Mouse (Mus musculus) lung, postnatal 0 days (tissue): ENCODE measurements at regions not wholly inside any gene's neighbourhood (a gene's known extent, or its start where the extent isn't known, plus 50 kb on each side); places are given as distances from the start of the nearest gene placed in this dataset.

Experiments
- ATAC-seq: fragments of 200-750 bp; cut with Nextera tagmentation; 2 replicates; pipeline ENCODE4 v1.8.0; 2017; ENCODE audit warnings: moderate library complexity
- DNase-seq: peaks from one replicate; pipeline ENCODE4 v3.0.0-alpha.2; 2016; ENCODE audit warnings: low spot score
- H3K27ac ChIP-seq: fragments of 300-500 bp; sonication (generic); 2 replicates; pipeline ENCODE4 v1.5.1; 2014; ENCODE audit warnings: antibody characterized with exemption, mild to moderate bottlenecking, low read length, mixed read lengths
- H3K27me3 ChIP-seq: fragments of 300-500 bp; sonication (generic); replicated peaks from 2 replicates; pipeline ENCODE4 v1.6.1; 2014; ENCODE audit warnings: low read length, mixed read lengths; ENCODE audit not compliant: insufficient read depth
- H3K36me3 ChIP-seq: fragments of 300-500 bp; sonication (generic); 2 replicates; pipeline ENCODE4 v1.6.1; 2014; ENCODE audit warnings: low read length, mixed read lengths; ENCODE audit not compliant: insufficient read depth
- H3K4me1 ChIP-seq: fragments of 300-500 bp; sonication (generic); 2 replicates; pipeline ENCODE4 v1.6.1; 2014; ENCODE audit warnings: antibody characterized with exemption, low read depth, low read length, mixed read lengths; ENCODE audit not compliant: insufficient read depth
- H3K4me2 ChIP-seq: fragments of 300-500 bp; sonication (generic); replicated peaks from 2 replicates; pipeline ENCODE4 v1.6.1; 2014; ENCODE audit warnings: low read depth, mild to moderate bottlenecking, low read length, moderate library complexity, mixed read lengths
- H3K4me3 ChIP-seq: fragments of 300-500 bp; sonication (generic); 2 replicates; pipeline ENCODE4 v1.5.1; 2014; ENCODE audit warnings: low read depth, low read length
- H3K9ac ChIP-seq: fragments of 300-500 bp; sonication (generic); replicated peaks from 2 replicates; pipeline ENCODE4 v1.6.1; 2014; ENCODE audit warnings: low read depth, mild to moderate bottlenecking
- H3K9me3 ChIP-seq: fragments of 300-500 bp; sonication (generic); 2 replicates; pipeline ENCODE4 v1.6.1; 2016; ENCODE audit warnings: low read length, mixed read lengths
- CTCF ChIP-seq: IDR thresholded peaks from 2 replicates; pipeline ENCODE4 v1.5.1; 2016; ENCODE audit warnings: antibody characterized with exemption, mild to moderate bottlenecking
- EP300 ChIP-seq: IDR thresholded peaks from 2 replicates; pipeline ENCODE4 v1.6.1; 2016; ENCODE audit warnings: antibody characterized with exemption, mild to moderate bottlenecking, control low read depth
- WGBS: fragments of 180-500 bp; shearing (Covaris S2); extraction: QIAGEN DNeasy Blood & Tissue Kit; methylation state at CpG from one replicate; pipeline ENCODE4 v1.1.7; 2014; 5-methylcytosine and 5-hydroxymethylcytosine counted together

DNA sequence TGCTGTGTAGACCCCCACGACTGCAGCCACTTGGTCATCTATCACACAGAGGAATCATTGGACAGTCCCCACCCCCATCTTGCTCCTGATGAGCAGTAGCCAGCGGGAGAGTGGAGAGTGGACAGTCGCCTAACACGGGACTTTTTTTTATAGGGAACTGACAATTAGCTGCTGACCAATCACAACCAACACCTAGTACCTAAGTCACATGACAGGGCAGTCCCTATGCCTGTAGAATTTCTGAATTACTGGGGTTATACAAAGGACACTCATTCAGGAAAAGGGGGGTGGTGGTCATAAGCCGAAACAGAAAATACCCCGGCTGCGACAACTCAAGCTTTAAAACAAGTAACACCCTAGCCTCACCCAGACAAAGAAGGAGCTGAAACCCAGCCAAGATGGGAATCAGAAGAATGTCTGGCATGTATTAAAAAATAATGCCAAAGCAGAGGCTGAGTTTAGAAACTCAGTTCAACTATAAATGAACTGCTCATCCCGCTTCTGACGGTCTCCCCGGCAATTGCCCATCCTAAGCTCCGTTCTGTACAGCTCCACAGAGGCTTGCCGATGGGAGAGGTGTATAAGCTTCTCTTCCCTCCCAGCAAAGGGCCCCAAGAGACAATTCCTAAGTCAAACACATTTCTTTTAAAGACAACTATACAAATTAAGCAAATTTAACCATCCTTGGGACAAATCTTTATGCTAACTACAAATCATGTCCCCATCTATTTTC lies 313.8 kb downstream of the Tex13c3 start:
- Histone ChIP-seq H3K27ac (peak overlapping the region; percentile 69), H3K9me3 (no peaks in the 10 kb centered on the region), H3K27me3 (no peaks in the 10 kb centered on the region), H3K9ac (peak overlapping the region; percentile 9; the same call in 1 of the 2 replicates), H3K4me2 (peak overlapping the region; percentile 54), H3K36me3 (no peaks in the 10 kb centered on the region), H3K4me3 (peak overlapping the region; percentile 31), H3K4me1 (no peaks in the 10 kb centered on the region)
- DNase-seq (peak; percentile 62), ATAC-seq (peak; percentile 74)
- 30% methylated on average over 12 of the region's 12 CpGs for WGBS
- TF ChIP-seq CTCF, result no peak
- TF ChIP-seq EP300, result 0 out of 2 replicates have a peak, but pooled peaks have one; percentile 24

DNA sequence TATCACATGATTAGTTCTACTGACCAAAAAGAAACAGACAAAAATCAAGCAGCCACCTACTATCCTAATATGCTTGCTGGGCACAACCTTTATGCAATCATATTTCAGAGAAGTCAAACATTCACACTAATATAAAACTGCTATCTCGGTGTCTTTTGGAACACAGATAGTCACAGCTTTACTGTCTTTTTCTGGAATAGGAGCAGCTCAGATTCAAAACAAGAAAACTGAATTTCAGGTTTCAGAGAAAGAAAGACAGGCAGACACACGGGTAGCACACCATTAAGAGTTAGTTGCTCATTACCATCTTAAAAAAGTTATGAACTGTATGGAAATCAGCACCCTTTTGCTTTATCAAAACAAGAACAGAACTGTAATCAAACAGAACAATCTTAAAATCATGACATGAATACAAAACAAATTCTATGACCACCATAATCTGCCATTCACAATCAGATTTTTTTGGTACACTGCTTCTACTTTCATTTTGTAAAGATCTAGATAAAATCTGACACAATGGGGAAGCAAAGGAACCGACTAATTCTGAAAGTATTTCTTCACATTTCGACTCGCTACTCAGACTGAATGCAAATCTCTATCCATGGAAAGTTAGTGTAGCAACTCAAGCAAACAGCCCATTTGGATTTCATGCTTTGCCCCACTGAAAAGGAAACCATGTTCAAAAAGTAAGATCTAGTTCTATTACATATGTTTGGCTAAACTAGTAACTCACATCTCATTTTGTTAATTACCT lies 315.1 kb downstream of the Tex13c3 start:
- H3K9me3 ChIP-seq, result no peaks in the 10 kb centered on the region
- WGBS, result 40% methylated on average over 5 of the region's 5 CpGs
- DNase-seq, result no peak
- no peaks in the 10 kb centered on the region for H3K36me3 ChIP-seq
- peak overlapping the region; percentile 31 for H3K4me3 ChIP-seq
- peak overlapping the region; percentile 54 for H3K4me2 ChIP-seq
- ATAC-seq, result no peak
- H3K9ac ChIP-seq, result peak overlapping the region; percentile 9
- no peak for TF ChIP-seq CTCF
- TF ChIP-seq EP300, result no peak
- H3K4me1 ChIP-seq, result no peaks in the 10 kb centered on the region
- no peaks in the 10 kb centered on the region for H3K27me3 ChIP-seq
- peak overlapping the region; percentile 69 for H3K27ac ChIP-seq

DNA sequence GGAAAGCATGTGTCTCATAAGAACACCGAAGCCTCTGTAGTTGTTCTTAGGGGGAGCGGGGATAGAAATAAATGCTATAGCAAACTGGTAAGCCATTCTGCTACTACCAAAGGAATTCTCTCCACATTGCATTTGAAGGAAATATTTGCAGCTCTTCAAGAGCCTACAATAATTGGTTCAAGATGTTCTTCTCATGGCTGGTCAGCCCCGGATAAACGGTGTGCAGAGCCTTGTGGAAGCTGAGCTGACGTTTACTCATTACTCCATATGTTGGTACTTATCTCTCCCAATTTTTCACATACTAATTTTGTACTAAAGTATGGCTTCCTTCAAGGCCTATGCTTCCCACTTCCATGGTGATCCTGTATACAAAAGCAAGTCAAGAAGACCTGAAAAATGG lies 317.0 kb downstream of the Tex13c3 start:
- H3K9me3 ChIP-seq, result no peaks in the 10 kb centered on the region
- no peaks in the 10 kb centered on the region for H3K36me3 ChIP-seq
- H3K4me2 ChIP-seq, result no peak overlapping the region
- H3K27ac ChIP-seq, result no peak overlapping the region
- no peaks in the 10 kb centered on the region for H3K27me3 ChIP-seq
- H3K4me1 ChIP-seq, result no peaks in the 10 kb centered on the region
- H3K9ac ChIP-seq, result no peak overlapping the region
- H3K4me3 ChIP-seq, result no peak overlapping the region
- TF ChIP-seq EP300 (no peak), CTCF (no peak)
- ATAC-seq (no peak), DNase-seq (no peak)
- 65% methylated on average over 5 of the region's 5 CpGs for WGBS

DNA sequence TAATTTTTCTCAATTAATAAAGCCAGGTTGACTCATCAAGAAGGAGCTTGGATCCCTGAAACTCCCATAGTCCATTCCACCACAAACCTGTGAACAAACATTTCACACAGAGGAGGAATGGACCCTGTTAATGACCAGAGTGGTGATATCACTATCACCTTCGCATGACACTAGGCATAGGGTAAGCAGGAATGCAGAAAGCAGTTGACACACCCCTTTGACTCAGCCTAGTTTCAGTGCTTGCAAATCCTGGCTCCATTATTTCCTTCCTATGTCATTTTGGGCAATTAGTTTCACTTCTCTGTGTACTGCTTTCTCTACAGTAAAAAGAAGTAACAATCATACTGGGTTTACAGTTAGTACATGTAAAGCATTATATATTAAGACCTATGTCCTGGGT lies 318.2 kb downstream of the Tex13c3 start:
- Histone ChIP-seq H3K4me1 (no peaks in the 10 kb centered on the region), H3K27me3 (no peaks in the 10 kb centered on the region), H3K4me2 (no peak overlapping the region), H3K9ac (no peak overlapping the region), H3K9me3 (no peaks in the 10 kb centered on the region), H3K4me3 (no peak overlapping the region), H3K27ac (no peak overlapping the region), H3K36me3 (no peaks in the 10 kb centered on the region)
- TF ChIP-seq EP300, result no peak
- TF ChIP-seq CTCF, result no peak
- ATAC-seq, result no peak
- peak; percentile 29 for DNase-seq
- WGBS, result 42% methylated on average over 1 of the region's 1 CpGs

- no peak overlapping the region for H3K4me2 ChIP-seq
- no peak for DNase-seq
- no peak for ATAC-seq
- H3K4me3 ChIP-seq, result no peak overlapping the region
- H3K27ac ChIP-seq, result no peak overlapping the region
- H3K4me1 ChIP-seq, result no peaks in the 10 kb centered on the region
- H3K36me3 ChIP-seq, result no peaks in the 10 kb centered on the region
- no peaks in the 10 kb centered on the region for H3K9me3 ChIP-seq
- TF ChIP-seq EP300, result no peak
- TF ChIP-seq CTCF, result no peak
- no peaks in the 10 kb centered on the region for H3K27me3 ChIP-seq
- H3K9ac ChIP-seq, result no peak overlapping the region
Measured at GRCm38 (mm10) chrX:19162351-19162750, 318.8 kb downstream of the Tex13c3 start.

GRCm38 (mm10) chrX:19160275-19160930 lies 320.7 kb downstream of the Tex13c3 start:
- H3K4me3 ChIP-seq, result no peak overlapping the region
- DNase-seq (no peak), ATAC-seq (no peak)
- TF ChIP-seq CTCF (no peak), EP300 (no peak)
- no peak overlapping the region for H3K27ac ChIP-seq
- no peaks in the 10 kb centered on the region for H3K36me3 ChIP-seq
- no peak overlapping the region for H3K4me2 ChIP-seq
- WGBS, result 53% methylated on average over 3 of the region's 3 CpGs
- H3K9me3 ChIP-seq, result no peaks in the 10 kb centered on the region
- H3K9ac ChIP-seq, result no peak overlapping the region
- no peaks in the 10 kb centered on the region for H3K4me1 ChIP-seq
- H3K27me3 ChIP-seq, result no peaks in the 10 kb centered on the region
